Mouse (Mus musculus) CH12.LX (cell line): ENCODE measurements around the gene Ston2.

Experiments
- BHLHE40 ChIP-seq: IDR thresholded peaks from 2 replicates; pipeline ENCODE4 v1.6.1; 2011; ENCODE audit warnings: mild to moderate bottlenecking, low read depth, low read length, improper control_type of control experiment
- CTCF ChIP-seq, 2 experiments: IDR thresholded peaks in 1 of 2; conservative IDR thresholded peaks in 1 of 2; 2 replicates each; pipeline ENCODE4 v1.5.1; 2011 to 2012; ENCODE audit warnings: low read depth in 2 of 2, low read length in 2 of 2, improper control_type of control experiment in 1 of 2, inconsistent platforms in 1 of 2, mild to moderate bottlenecking in 1 of 2, moderate library complexity in 1 of 2
- EP300 ChIP-seq: IDR thresholded peaks from 2 replicates; pipeline ENCODE4 v1.6.1; 2011; ENCODE audit warnings: low read length, improper control_type of control experiment
- KAT2A ChIP-seq: IDR thresholded peaks from 2 replicates; pipeline ENCODE4 v1.6.1; 2012; ENCODE audit warnings: low read length, improper control_type of control experiment, inconsistent platforms; ENCODE audit not compliant: insufficient replicate concordance
- POLR2A ChIP-seq: IDR thresholded peaks from 2 replicates; pipeline ENCODE4 v1.6.1; 2011; ENCODE audit warnings: low read depth, mild to moderate bottlenecking, improper control_type of control experiment, low read length
- POLR2AphosphoS2 ChIP-seq: IDR thresholded peaks from 2 replicates; pipeline ENCODE4 v1.6.1; 2011; ENCODE audit warnings: low read depth, low read length, improper control_type of control experiment
- ZC3H11A ChIP-seq: IDR thresholded peaks from 2 replicates; pipeline ENCODE4 v1.6.1; 2012; ENCODE audit warnings: low read depth, mild to moderate bottlenecking, inconsistent platforms, low read length, improper control_type of control experiment

DNA sequence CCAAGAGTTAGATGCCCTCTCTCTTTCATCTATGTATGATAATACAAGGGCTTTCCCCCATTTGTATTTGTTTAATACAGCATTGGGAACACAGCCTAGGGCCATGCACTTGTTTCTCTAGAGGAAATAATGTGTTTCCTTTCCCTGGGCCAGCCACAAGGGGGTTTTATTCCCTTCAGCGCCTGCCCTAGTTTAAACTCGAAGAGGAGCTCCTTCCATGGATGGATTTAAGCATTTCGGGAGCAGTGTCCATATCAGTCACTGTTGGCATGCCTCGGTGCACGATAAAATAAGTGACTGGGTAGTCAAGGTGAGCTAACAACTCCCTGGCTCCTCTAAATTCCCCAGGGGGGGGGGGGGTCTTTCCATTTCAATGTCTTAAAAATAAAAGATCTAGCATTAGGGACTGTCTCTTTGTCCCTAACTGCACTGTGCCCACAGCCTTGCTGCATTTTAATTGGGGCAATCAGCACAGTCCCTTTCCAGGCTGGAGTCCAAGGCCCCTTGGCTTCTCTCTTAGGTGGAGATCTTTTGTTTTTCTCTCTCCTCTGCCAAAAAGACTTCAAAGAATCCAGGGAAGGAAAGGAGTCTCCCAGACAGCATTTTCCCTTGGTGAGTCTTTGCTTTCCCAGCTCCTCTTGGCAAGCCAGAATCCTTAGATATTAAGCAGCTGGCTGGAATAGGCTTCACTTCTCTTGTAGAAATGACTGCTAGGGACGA lies 55.3 kb downstream of the Ston2 start:
- TF ChIP-seq CTCF (conservative IDR thresholded peaks at IDR 0.05 in 1 of 2, IDR thresholded peaks at IDR 0.05 in 1 of 2; ENCODE audit: low read depth in 2 of 2, low read length in 2 of 2) (0 out of 4 replicates have a peak, but pooled peaks of 1 of the 2 experiments have one; percentile 6), POLR2AphosphoS2 (no peak), POLR2A (no peak), EP300 (no peak), BHLHE40 (no peak), ZC3H11A (no peak), KAT2A (no peak)
